Mouse (Mus musculus) intestine, postnatal 0 days (tissue): ENCODE results near the gene Eef1akmt3. TPM values are rescaled to one million over a fixed set of nuclear protein-coding genes. Genes with fewer than 3 reads are reported as not detected.

Experiments used
- ATAC-seq: fragments of 200-750 bp; cut with Nextera tagmentation; 2 replicates; pipeline ENCODE4 v1.8.0; 2017; ENCODE audit warnings: mild to moderate bottlenecking, moderate TSS enrichment, moderate library complexity
- H3K27ac ChIP-seq: fragments of 300-500 bp; sonication (generic); 2 replicates; pipeline ENCODE4 v1.5.1; 2014; ENCODE audit warnings: mild to moderate bottlenecking, low read depth, low read length, moderate library complexity
- H3K27me3 ChIP-seq: fragments of 300-500 bp; sonication (generic); replicated peaks from 2 replicates; pipeline ENCODE4 v1.6.1; 2014; ENCODE audit warnings: low read length, mixed read lengths; ENCODE audit not compliant: control insufficient read depth, insufficient read depth
- H3K36me3 ChIP-seq: fragments of 300-500 bp; sonication (generic); 2 replicates; pipeline ENCODE4 v1.6.1; 2014; ENCODE audit warnings: mild to moderate bottlenecking, moderate library complexity; ENCODE audit not compliant: control insufficient read depth, insufficient read depth
- H3K4me1 ChIP-seq: fragments of 300-500 bp; sonication (generic); replicated peaks from 2 replicates; pipeline ENCODE4 v1.6.1; 2014; ENCODE audit warnings: antibody characterized with exemption, low read length, mixed read lengths; ENCODE audit not compliant: control insufficient read depth, insufficient read depth
- H3K4me2 ChIP-seq: fragments of 300-500 bp; sonication (generic); replicated peaks from 2 replicates; pipeline ENCODE4 v1.6.1; 2014; ENCODE audit warnings: low read depth, mild to moderate bottlenecking, moderate library complexity
- H3K4me3 ChIP-seq: fragments of 300-500 bp; sonication (generic); 2 replicates; pipeline ENCODE4 v1.5.1; 2014; ENCODE audit warnings: low read depth, low read length
- H3K9ac ChIP-seq: fragments of 300-500 bp; sonication (generic); 2 replicates; pipeline ENCODE4 v1.6.1; 2014; ENCODE audit warnings: mild to moderate bottlenecking, low read depth, low read length
- H3K9me3 ChIP-seq: fragments of 300-500 bp; sonication (generic); 2 replicates; pipeline ENCODE4 v1.6.1; 2016; ENCODE audit warnings: mixed run types; ENCODE audit not compliant: control insufficient read depth
- CTCF ChIP-seq: sonication (generic); IDR thresholded peaks from 2 replicates; pipeline ENCODE4 v1.5.1; 2016; ENCODE audit warnings: low read depth, mild to moderate bottlenecking, control low read depth, antibody characterized with exemption, moderate library complexity
- WGBS: fragments of 180-500 bp; shearing (Covaris S2); extraction: QIAGEN DNeasy Blood & Tissue Kit; methylation state at CpG from one replicate; pipeline ENCODE4 v1.1.7; 2014; 5-methylcytosine and 5-hydroxymethylcytosine counted together
- polyA plus RNA-seq: library from polyadenylated mRNA; unstranded; fragments of >200 nt; fragmentation: Nextera tagmentation; extraction: Ambion mirVana; gene quantifications from 2 replicates; pipeline ENCODE4 v1.2.1, GENCODE M21; 2015

Eef1akmt3 gene
- polyA plus RNA-seq, 1 experiment from 2014 or later = 0.17 TPM

GRCm38 (mm10) chr10:127033301-127033741 lies 8.0 kb downstream of the Eef1akmt3 start:
- H3K27ac ChIP-seq = no peak overlapping the region
- TF ChIP-seq CTCF = no peak
- no peak overlapping the region for H3K4me2 ChIP-seq
- ATAC-seq = no peak
- H3K9me3 ChIP-seq = no peaks in the 10 kb centered on the region
- no peak overlapping the region for H3K4me3 ChIP-seq
- no peaks in the 10 kb centered on the region for H3K4me1 ChIP-seq
- 0 out of 2 replicates have a peak, but pooled peaks cover 4% of the 10 kb centered on the region for H3K36me3 ChIP-seq
- no peak overlapping the region for H3K9ac ChIP-seq
- H3K27me3 ChIP-seq = no peaks in the 10 kb centered on the region
- 83% methylated on average over 7 of the region's 8 CpGs for WGBS

- Histone ChIP-seq H3K9ac (peak within 1 kb of the TSS; percentile 68), H3K9me3 (no peaks in the 10 kb centered on the region), H3K4me2 (peak within 1 kb of the TSS; percentile 79), H3K4me3 (peak within 1 kb of the TSS; percentile 80), H3K27me3 (no peaks in the 10 kb centered on the region), H3K36me3 (peaks cover 23% of the 10 kb centered on the region), H3K4me1 (no peaks in the 10 kb centered on the region), H3K27ac (peak within 1 kb of the TSS; percentile 16; the same call in 1 of the 2 replicates)
- TF ChIP-seq CTCF = peak; percentile 99
- ATAC-seq = peak; percentile 85
- 4% methylated on average over 56 of the region's 56 CpGs for WGBS
These were observed 10.7 kb downstream of the Eef1akmt3 start, which contains the start of gene Tsfm for GRCm38 (mm10) chr10:127030336-127031296. Gene Tsfm, minus strand, starts transcription at chr10:127030840.

DNA sequence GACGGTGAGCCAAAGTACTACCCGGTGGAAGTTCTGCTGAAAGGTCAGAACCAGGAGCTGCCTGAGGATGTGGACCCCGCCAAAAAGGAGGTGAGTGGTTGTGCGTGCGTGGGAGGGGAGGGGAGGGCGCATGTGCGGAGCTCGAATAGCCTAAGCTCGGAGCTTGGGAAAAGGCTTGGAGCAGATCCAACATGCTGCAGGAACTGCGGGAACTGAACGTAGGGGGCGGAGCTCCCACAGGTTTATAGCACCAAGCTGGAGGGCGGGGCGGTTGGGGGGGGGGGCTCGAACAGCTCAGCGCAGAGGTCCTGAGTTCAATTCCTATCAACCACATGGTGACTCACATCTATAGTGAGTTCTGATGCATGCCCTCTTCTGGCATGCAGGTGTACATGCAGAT lies 22.9 kb downstream of the Eef1akmt3 start:
- Histone ChIP-seq H3K4me2 (no peak overlapping the region), H3K4me3 (no peak overlapping the region), H3K27ac (no peak overlapping the region), H3K4me1 (no peaks in the 10 kb centered on the region), H3K36me3 (peaks cover 11% of the 10 kb centered on the region), H3K9me3 (no peaks in the 10 kb centered on the region), H3K9ac (no peak overlapping the region), H3K27me3 (no peaks in the 10 kb centered on the region)
- 69% methylated on average over 16 of the region's 16 CpGs for WGBS
- no peak for TF ChIP-seq CTCF
- ATAC-seq = no peak

DNA sequence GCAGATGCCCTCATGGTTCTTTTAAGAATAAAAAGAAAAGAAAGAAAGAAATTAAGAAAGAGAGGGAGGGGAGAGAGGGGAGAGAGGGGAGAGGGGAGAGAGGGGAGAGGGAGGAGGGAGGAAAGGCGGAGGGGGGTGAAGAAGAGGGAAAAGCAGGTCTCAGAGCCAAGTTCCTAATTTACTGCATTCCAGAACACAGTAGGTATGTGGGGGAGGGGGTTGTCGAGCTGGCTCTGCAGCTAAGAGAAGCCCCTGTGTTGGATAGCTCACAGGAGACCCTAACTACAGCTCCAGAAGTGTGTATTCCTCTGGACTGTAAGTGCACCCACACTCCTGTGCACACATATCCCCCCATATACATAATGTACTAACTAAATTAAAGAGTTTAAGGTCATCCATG lies 24.2 kb downstream of the Eef1akmt3 start:
- no peak overlapping the region for H3K4me3 ChIP-seq
- no peaks in the 10 kb centered on the region for H3K27me3 ChIP-seq
- H3K4me1 ChIP-seq = no peaks in the 10 kb centered on the region
- no peaks in the 10 kb centered on the region; the same call in 1 of the 2 replicates for H3K36me3 ChIP-seq
- H3K9ac ChIP-seq = no peak overlapping the region
- WGBS = 24% methylated on average over 2 of the region's 2 CpGs
- H3K27ac ChIP-seq = no peak overlapping the region
- TF ChIP-seq CTCF = no peak
- no peak for ATAC-seq
- no peak overlapping the region for H3K4me2 ChIP-seq
- no peaks in the 10 kb centered on the region for H3K9me3 ChIP-seq

DNA sequence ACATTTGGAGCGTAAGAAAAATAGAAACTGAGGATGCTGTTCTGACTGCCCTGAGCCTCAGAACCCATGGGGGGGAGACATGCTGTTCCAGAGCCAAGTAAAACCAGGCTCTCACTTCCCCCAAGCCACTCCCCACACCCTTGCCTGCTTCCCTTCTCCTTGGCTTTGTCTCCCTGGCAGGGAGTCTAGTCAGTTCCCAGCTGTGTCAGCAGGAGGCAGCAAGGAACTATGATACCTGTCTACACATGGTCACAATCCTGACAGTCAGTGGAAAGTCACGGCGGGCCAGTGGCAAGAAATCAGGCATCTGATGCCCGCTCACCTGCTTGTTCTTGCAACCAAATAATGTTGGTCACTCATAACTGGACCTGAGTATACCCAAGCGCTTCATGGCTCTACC lies 24.8 kb downstream of the Eef1akmt3 start:
- H3K9me3 ChIP-seq = no peaks in the 10 kb centered on the region
- no peaks in the 10 kb centered on the region for H3K36me3 ChIP-seq
- WGBS = 66% methylated on average over 5 of the region's 5 CpGs
- no peaks in the 10 kb centered on the region for H3K27me3 ChIP-seq
- TF ChIP-seq CTCF = peak; percentile 63
- no peak overlapping the region for H3K4me3 ChIP-seq
- H3K4me2 ChIP-seq = no peak overlapping the region
- ATAC-seq = no peak
- H3K9ac ChIP-seq = no peak overlapping the region
- H3K27ac ChIP-seq = no peak overlapping the region
- no peaks in the 10 kb centered on the region for H3K4me1 ChIP-seq

DNA sequence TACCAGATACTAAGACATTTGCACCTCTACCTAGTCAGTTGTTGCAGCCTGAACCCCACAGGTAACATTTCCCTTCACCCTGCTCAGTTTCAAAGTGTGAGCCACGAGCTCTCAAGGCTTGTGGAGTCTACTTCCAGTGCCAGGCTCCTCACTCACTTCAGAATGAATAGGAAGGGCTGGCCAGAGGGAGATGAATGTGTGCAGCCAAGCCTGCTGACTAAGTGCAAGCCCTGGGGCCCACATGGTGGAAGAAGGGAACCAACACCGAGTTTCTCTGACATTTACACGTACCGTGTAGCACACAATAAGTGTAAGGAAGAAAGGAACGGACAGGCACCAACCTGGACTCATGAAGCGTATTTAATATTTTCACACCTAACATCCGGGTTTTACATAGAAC lies 37.5 kb downstream of the Eef1akmt3 start:
- no peak for ATAC-seq

More for the DNA sequence above, 37.5 kb downstream of the Eef1akmt3 start:
- Histone ChIP-seq H3K4me3 (no peak overlapping the region), H3K4me1 (no peaks in the 10 kb centered on the region), H3K4me2 (no peak overlapping the region), H3K27me3 (no peaks in the 10 kb centered on the region), H3K36me3 (peaks cover 8% of the 10 kb centered on the region; the same call in 1 of the 2 replicates), H3K9me3 (no peaks in the 10 kb centered on the region), H3K9ac (no peak overlapping the region), H3K27ac (no peak overlapping the region)
- 81% methylated on average over 7 of the region's 7 CpGs for WGBS
- TF ChIP-seq CTCF = no peak
